Mouse (Mus musculus): ENCODE results near the gene Sp6. TPM values are rescaled to one million over a fixed set of nuclear protein-coding genes. Genes with fewer than 3 reads are reported as not detected.

The Sp6 gene
- total and polyA plus RNA-seq, 3 experiments, result 10.1 to 65.5 (median 18.4) TPM

DNA sequence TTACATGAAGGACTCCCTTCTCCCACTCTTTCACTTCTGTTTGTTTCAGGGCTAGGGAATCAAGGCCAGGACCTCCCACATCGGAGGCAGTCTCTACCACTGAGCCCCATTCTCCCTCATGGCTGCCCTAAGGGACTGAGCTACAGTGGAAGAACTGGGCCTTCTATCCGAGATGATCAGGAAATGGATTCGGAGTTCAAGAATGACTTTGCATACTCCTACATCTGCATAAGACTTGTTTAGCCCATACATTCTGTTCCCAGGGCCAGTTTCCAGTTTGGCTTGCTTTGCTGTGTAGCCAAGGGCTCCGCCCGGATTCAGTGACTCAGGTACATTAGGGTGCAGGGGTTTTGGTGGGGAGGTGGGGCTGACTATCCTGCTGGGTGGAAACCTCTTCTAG, 33.2 kb upstream of the Sp6 start:
- H3K36me3 ChIP-seq (replicated peaks in 1 of 2; ENCODE audit: control insufficient read depth in 1 of 2, insufficient read depth in 1 of 2, low read length in 1 of 2), result peaks cover 0 to 8% of the 10 kb centered on the region in 2 experiments
- dilution Hi-C loops (cut with MboI; ENCODE audit: extremely low pct_ligation_motif_present, extremely low pct_unique_long_range_greater_than_20kb, low sequenced_read_pairs), result no loop called here
- H3K4me3 ChIP-seq (replicated peaks in 1 of 3; ENCODE audit: low read depth in 2 of 3, low read length in 2 of 3, poor library complexity in 1 of 3), result no peak overlapping the region
- no peaks in the 10 kb centered on the region for H3K9me3 ChIP-seq (replicated peaks; ENCODE audit: low read length)
- peaks cover 31 to 64% of the 10 kb centered on the region in 2 experiments for H3K4me1 ChIP-seq (ENCODE audit: control insufficient read depth in 1 of 2, insufficient read depth in 2 of 2)
- peaks cover 20% of the 10 kb centered on the region for H3K79me2 ChIP-seq (replicated peaks; ENCODE audit: control insufficient read depth, extremely low read depth, insufficient read depth, poor library complexity, severe bottlenecking)
- no peak for DNase-seq (ENCODE audit: extremely low read depth)
- no peak for TF ChIP-seq CHD1 (IDR thresholded peaks at IDR 0.05; ENCODE audit: low read depth, low read length)
- no peak for TF ChIP-seq JUND (conservative IDR thresholded peaks at IDR 0.05; ENCODE audit: low read depth, low read length)
- TF ChIP-seq JUN (IDR thresholded peaks at IDR 0.05; ENCODE audit: insufficient read depth, low read depth, low read length), result no peak
- TF ChIP-seq CHD2 (IDR thresholded peaks at IDR 0.05; ENCODE audit: low read length), result no peak
- TF ChIP-seq ELF1 (IDR thresholded peaks at IDR 0.05; ENCODE audit: low read depth, low read length), result no peak
- TF ChIP-seq EP300 (IDR thresholded peaks at IDR 0.05; ENCODE audit: low read length), result no peak
- TF ChIP-seq TBP (conservative IDR thresholded peaks at IDR 0.05; ENCODE audit: low read depth, low read length), result no peak
- no peak for TF ChIP-seq USF2 (conservative IDR thresholded peaks at IDR 0.05; ENCODE audit: low read depth, low read length)
- TF ChIP-seq MAFK (IDR thresholded peaks at IDR 0.05; ENCODE audit: insufficient replicate concordance, low read length), result no peak
- TF ChIP-seq IRF4 (IDR thresholded peaks at IDR 0.05; ENCODE audit: low read depth, low read length), result no peak
- no peak for TF ChIP-seq NELFE (IDR thresholded peaks at IDR 0.05; ENCODE audit: low read depth, low read length)
- TF ChIP-seq MXI1 (IDR thresholded peaks at IDR 0.05; ENCODE audit: low read depth, low read length), result no peak
- TF ChIP-seq SIN3A (IDR thresholded peaks at IDR 0.05; ENCODE audit: low read length), result no peak
- no peak for TF ChIP-seq SMC3 (IDR thresholded peaks at IDR 0.05; ENCODE audit: low read depth, low read length)
- TF ChIP-seq NRF1 (IDR thresholded peaks at IDR 0.05; ENCODE audit: low read depth, low read length), result no peak
- TF ChIP-seq UBTF (IDR thresholded peaks at IDR 0.05; ENCODE audit: low read depth, low read length), result no peak
- no peak for TF ChIP-seq KAT2A (IDR thresholded peaks at IDR 0.05; ENCODE audit: insufficient replicate concordance, low read length)
- in situ Hi-C loops (cut with MboI; ENCODE audit: low pct_ligation_motif_present, low pct_unique_long_range_greater_than_20kb, low sequenced_read_pairs), result no loop called here
- no peak overlapping the region for H3K9ac ChIP-seq (ENCODE audit: insufficient read depth, low read depth)
- no peaks in the 10 kb centered on the region for H3K27me3 ChIP-seq (replicated peaks)
- no peak overlapping the region for H3K4me2 ChIP-seq (ENCODE audit: insufficient read depth, low read depth, poor library complexity, severe bottlenecking)
- H3K27ac ChIP-seq (ENCODE audit: insufficient read depth, low read depth), result no peak overlapping the region

GRCm38 (mm10) chr11:96981461-96981860, 31.7 kb upstream of the Sp6 start:
- H3K9ac ChIP-seq (ENCODE audit: insufficient read depth, low read depth), result no peak overlapping the region
- no peaks in the 10 kb centered on the region for H3K9me3 ChIP-seq (replicated peaks; ENCODE audit: low read length)
- DNase-seq (ENCODE audit: extremely low read depth), result no peak
- no peaks in the 10 kb centered on the region for H3K27me3 ChIP-seq (replicated peaks)
- H3K4me1 ChIP-seq (ENCODE audit: control insufficient read depth in 1 of 2, insufficient read depth in 2 of 2), result peaks cover 29 to 64% of the 10 kb centered on the region in 2 experiments
- H3K27ac ChIP-seq (ENCODE audit: insufficient read depth, low read depth), result no peak overlapping the region
- peaks cover 0 to 2% of the 10 kb centered on the region in 2 experiments for H3K36me3 ChIP-seq (replicated peaks in 1 of 2; ENCODE audit: control insufficient read depth in 1 of 2, insufficient read depth in 1 of 2, low read length in 1 of 2)
- no peak overlapping the region for H3K4me2 ChIP-seq (ENCODE audit: insufficient read depth, low read depth, poor library complexity, severe bottlenecking)
- H3K4me3 ChIP-seq (replicated peaks in 1 of 3; ENCODE audit: low read depth in 2 of 3, low read length in 2 of 3, poor library complexity in 1 of 3), result no peak overlapping the region
- in situ Hi-C loops (cut with MboI; ENCODE audit: low pct_ligation_motif_present, low pct_unique_long_range_greater_than_20kb, low sequenced_read_pairs), result no loop called here
- H3K79me2 ChIP-seq (replicated peaks; ENCODE audit: control insufficient read depth, extremely low read depth, insufficient read depth, poor library complexity, severe bottlenecking), result peaks cover 6% of the 10 kb centered on the region
- no peak for TF ChIP-seq BHLHE40 (IDR thresholded peaks at IDR 0.05; ENCODE audit: low read depth, low read length)
- TF ChIP-seq PAX5 (IDR thresholded peaks at IDR 0.05; ENCODE audit: low read length), result no peak
- no peak for TF ChIP-seq ZNF384 (IDR thresholded peaks at IDR 0.05; ENCODE audit: low read depth, low read length)
- TF ChIP-seq E2F4 (IDR thresholded peaks at IDR 0.05; ENCODE audit: insufficient replicate concordance, low read depth, low read length), result no peak
- no peak for TF ChIP-seq EP300 (IDR thresholded peaks at IDR 0.05; ENCODE audit: low read length)
- no peak for TF ChIP-seq ZMIZ1 (IDR thresholded peaks at IDR 0.05; ENCODE audit: low read depth, low read length)
- dilution Hi-C loops (cut with MboI; ENCODE audit: extremely low pct_ligation_motif_present, extremely low pct_unique_long_range_greater_than_20kb, low sequenced_read_pairs), result no loop called here
